Mouse (Mus musculus) midbrain, embryonic 10.5 days (tissue): ENCODE measurements at regions not wholly inside any gene's neighbourhood (a gene's known extent, or its start where the extent isn't known, plus 50 kb on each side); places are given as distances from the start of the nearest gene placed in this dataset.
A peak's percentile ranks its signal among the peaks of the same experiment; 100 is the strongest.

ENCODE experiments used
- DNase-seq: peaks from one replicate; pipeline ENCODE4 v3.0.0-alpha.2; 2017; ENCODE audit warnings: low spot score
- H3K27ac ChIP-seq: fragments of 300-500 bp; sonication (generic); replicated peaks from 2 replicates; pipeline ENCODE4 v1.5.1; 2016; ENCODE audit warnings: mild to moderate bottlenecking
- H3K27me3 ChIP-seq: fragments of 300-500 bp; sonication (generic); 2 replicates; pipeline ENCODE4 v1.6.1; 2016; ENCODE audit warnings: low read depth, mild to moderate bottlenecking; ENCODE audit not compliant: poor library complexity, severe bottlenecking
- H3K36me3 ChIP-seq: fragments of 300-500 bp; sonication (generic); 2 replicates; pipeline ENCODE4 v1.6.1; 2016; ENCODE audit warnings: mild to moderate bottlenecking, moderate library complexity
- H3K4me1 ChIP-seq: fragments of 300-500 bp; sonication (generic); 2 replicates; pipeline ENCODE4 v1.6.1; 2016
- H3K4me3 ChIP-seq: fragments of 300-500 bp; sonication (generic); 2 replicates; pipeline ENCODE4 v1.5.1; 2016; ENCODE audit warnings: mild to moderate bottlenecking, moderate library complexity
- H3K9me3 ChIP-seq: fragments of 300-500 bp; sonication (generic); replicated peaks from 2 replicates; pipeline ENCODE4 v1.6.1; 2016; ENCODE audit warnings: mild to moderate bottlenecking
- whole genome bisulfite sequencing: fragments of 180-500 bp; shearing (Covaris S2); methylation state at CpG from one replicate; pipeline ENCODE4 v1.1.7; 2016; 5-methylcytosine and 5-hydroxymethylcytosine counted together

DNA sequence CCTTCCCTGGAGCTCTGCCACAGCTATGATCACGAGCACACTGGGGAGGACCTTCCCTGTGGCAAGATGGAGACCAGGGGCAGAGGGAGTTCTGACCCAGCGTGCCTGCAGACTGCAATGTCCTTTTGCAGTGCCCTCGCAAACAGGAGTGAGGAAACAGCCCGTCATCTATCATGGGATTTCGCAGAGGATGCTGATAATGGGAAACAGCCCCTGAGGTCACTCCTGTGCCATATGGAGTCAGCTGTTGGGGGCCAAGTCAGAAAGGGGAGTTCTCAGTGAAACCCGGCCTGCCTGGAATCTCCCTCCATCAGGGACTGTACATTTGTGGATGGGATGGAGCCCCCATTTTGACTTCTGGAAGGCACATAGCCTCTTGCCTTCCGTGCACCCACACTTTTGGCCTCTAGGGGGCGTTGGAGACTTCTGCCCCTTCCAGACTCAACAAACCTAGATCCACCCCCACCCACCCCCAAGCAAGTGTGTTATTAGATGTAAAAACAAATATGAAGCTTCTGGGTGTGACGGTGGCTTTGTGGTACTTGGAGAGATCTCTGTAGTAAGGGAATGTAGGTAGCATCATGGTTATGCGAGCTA lies 98.1 kb downstream of the Kdr start:
- Histone ChIP-seq H3K27me3 (no peaks in the 10 kb centered on the region), H3K9me3 (0 out of 2 replicates have a peak, but pooled peaks cover 5% of the 10 kb centered on the region), H3K27ac (no peak overlapping the region), H3K36me3 (no peaks in the 10 kb centered on the region), H3K4me3 (no peak overlapping the region), H3K4me1 (peaks cover 4% of the 10 kb centered on the region; the same call in 1 of the 2 replicates)
- DNase-seq = no peak
- WGBS = 74% methylated on average over 10 of the region's 10 CpGs

DNA sequence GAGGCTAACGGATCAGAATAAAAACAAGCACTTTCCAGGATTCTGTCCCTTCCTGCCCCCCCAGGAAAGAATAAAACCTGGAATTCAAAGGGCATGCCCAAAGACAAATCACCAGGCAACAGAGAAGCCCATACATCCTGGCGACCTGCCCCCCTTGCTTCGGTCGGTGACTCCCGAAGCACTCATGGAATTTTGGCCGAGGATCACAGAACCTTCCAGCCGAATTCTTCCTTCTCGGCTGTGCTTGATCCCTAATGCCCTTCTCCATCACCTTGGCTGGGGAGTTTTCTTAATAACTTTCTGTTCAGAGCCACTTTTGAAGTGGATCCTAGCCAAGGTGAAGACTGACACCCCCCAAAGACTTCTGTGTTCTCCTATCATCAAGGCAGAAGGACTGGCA lies 99.9 kb downstream of the Kdr start:
- WGBS = 86% methylated on average over 8 of the region's 8 CpGs
- H3K4me1 ChIP-seq = peaks cover 4% of the 10 kb centered on the region; the same call in 1 of the 2 replicates
- H3K27ac ChIP-seq = no peak overlapping the region
- H3K4me3 ChIP-seq = no peak overlapping the region
- 0 out of 2 replicates have a peak, but pooled peaks cover 5% of the 10 kb centered on the region for H3K9me3 ChIP-seq
- no peak for DNase-seq
- H3K36me3 ChIP-seq = no peaks in the 10 kb centered on the region
- no peaks in the 10 kb centered on the region for H3K27me3 ChIP-seq

DNA sequence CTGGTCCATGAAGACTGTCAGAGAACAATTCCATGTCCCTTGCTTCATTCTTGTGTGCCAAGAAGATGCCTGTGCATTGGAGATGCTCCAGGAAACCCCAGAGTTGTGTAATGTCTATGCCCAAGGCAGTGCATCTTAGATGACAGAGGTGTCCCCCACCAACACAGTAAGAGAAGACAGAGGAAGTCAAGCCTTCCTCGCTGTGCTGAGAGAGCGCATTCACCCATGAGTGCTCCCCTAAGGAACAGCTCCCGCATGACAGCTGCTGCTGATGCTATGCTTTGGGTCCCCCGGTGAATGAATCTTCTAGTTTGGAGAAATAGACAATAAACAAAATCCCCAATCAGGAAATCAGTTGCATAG lies 100.7 kb downstream of the Kdr start:
- no peaks in the 10 kb centered on the region for H3K27me3 ChIP-seq
- H3K4me3 ChIP-seq = no peak overlapping the region
- DNase-seq = no peak
- peaks cover 4% of the 10 kb centered on the region; the same call in 1 of the 2 replicates for H3K4me1 ChIP-seq
- no peaks in the 10 kb centered on the region for H3K36me3 ChIP-seq
- H3K27ac ChIP-seq = no peak overlapping the region
- H3K9me3 ChIP-seq = 0 out of 2 replicates have a peak, but pooled peaks cover 5% of the 10 kb centered on the region
- WGBS = 78% methylated on average over 4 of the region's 4 CpGs

GRCm38 (mm10) chr5:75876871-75877608 lies 101.2 kb downstream of the Kdr start:
- H3K27me3 ChIP-seq = no peaks in the 10 kb centered on the region
- 73% methylated on average over 9 of the region's 9 CpGs for WGBS
- DNase-seq = no peak

GRCm38 (mm10) chr5:75871120-75871519 lies 107.1 kb downstream of the Kdr start:
- 31% methylated on average over 8 of the region's 8 CpGs for WGBS
- no peaks in the 10 kb centered on the region for H3K27me3 ChIP-seq
- peak; percentile 76 for DNase-seq

More at GRCm38 (mm10) chr5:75876871-75877608, 101.2 kb downstream of the Kdr start:
- H3K4me1 ChIP-seq = peaks cover 4% of the 10 kb centered on the region; the same call in 1 of the 2 replicates
- H3K4me3 ChIP-seq = no peak overlapping the region
- H3K36me3 ChIP-seq = no peaks in the 10 kb centered on the region
- no peak overlapping the region for H3K27ac ChIP-seq
- 0 out of 2 replicates have a peak, but pooled peaks cover 5% of the 10 kb centered on the region for H3K9me3 ChIP-seq

DNA sequence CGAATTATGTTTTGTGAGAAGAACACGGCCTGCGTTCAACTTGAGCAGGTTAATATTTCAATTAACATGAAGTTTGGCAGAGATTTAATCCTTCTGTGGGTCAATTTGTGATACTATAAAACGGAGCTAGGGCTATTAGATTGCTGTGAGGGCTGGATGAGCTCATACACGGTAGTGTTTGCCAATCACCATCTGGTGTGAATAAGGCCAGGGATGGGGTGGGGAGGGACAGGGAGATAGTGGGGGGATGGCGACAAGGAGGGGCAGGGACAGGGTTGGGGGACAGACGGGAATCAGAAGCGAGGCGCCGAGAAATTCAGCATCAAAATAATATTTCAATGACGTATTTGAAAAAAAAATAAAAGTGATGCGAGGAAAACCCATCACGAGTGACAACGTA lies 107.6 kb downstream of the Kdr start:
- peaks cover 15% of the 10 kb centered on the region; the same call in 1 of the 2 replicates for H3K9me3 ChIP-seq
- H3K27me3 ChIP-seq = no peaks in the 10 kb centered on the region
- H3K36me3 ChIP-seq = no peaks in the 10 kb centered on the region
- 86% methylated on average over 14 of the region's 14 CpGs for WGBS
- H3K27ac ChIP-seq = no peak overlapping the region; the same call in 1 of the 2 replicates
- H3K4me1 ChIP-seq = peaks cover 19% of the 10 kb centered on the region
- no peak overlapping the region for H3K4me3 ChIP-seq
- no peak for DNase-seq

More at GRCm38 (mm10) chr5:75871120-75871519, 107.1 kb downstream of the Kdr start:
- Histone ChIP-seq H3K4me1 (peaks cover 19% of the 10 kb centered on the region), H3K4me3 (no peak overlapping the region), H3K27ac (no peak overlapping the region; the same call in 1 of the 2 replicates), H3K36me3 (no peaks in the 10 kb centered on the region), H3K9me3 (peaks cover 10% of the 10 kb centered on the region; the same call in 1 of the 2 replicates)

DNA sequence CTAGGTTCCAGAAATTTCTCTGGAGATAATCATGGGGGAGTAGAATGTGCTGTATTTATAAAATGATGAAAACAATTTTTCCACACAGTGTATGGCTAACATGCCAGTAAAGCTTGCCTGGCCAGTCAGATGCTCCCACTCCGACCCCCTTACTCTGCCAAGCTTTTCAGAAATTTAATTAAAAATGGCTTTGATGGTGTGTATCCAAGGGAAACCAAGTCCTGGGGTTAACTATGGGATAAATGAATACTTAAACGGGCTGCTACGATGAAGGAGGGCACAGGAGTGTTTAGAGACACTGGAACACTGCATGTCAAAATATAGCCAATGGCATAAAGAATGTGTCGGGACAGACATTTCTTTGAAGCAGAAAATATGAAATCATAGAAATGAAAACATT lies 108.7 kb downstream of the Kdr start:
- H3K4me1 ChIP-seq = peaks cover 19% of the 10 kb centered on the region
- H3K27me3 ChIP-seq = no peaks in the 10 kb centered on the region
- H3K9me3 ChIP-seq = peaks cover 24% of the 10 kb centered on the region
- H3K36me3 ChIP-seq = no peaks in the 10 kb centered on the region
- DNase-seq = no peak
- 32% methylated on average over 4 of the region's 4 CpGs for WGBS
- H3K27ac ChIP-seq = peak overlapping the region; percentile 38; the same call in 1 of the 2 replicates
- no peak overlapping the region for H3K4me3 ChIP-seq

- 93% methylated on average over 6 of the region's 6 CpGs for WGBS
- H3K27ac ChIP-seq = no peak overlapping the region
- no peak overlapping the region for H3K4me3 ChIP-seq
- peaks cover 40% of the 10 kb centered on the region for H3K4me1 ChIP-seq
- H3K36me3 ChIP-seq = no peaks in the 10 kb centered on the region
- DNase-seq = no peak
- peaks cover 27% of the 10 kb centered on the region for H3K27me3 ChIP-seq
- H3K9me3 ChIP-seq = peaks cover 24% of the 10 kb centered on the region
Measured at GRCm38 (mm10) chr5:75865096-75865495, 113.2 kb downstream of the Kdr start.

DNA sequence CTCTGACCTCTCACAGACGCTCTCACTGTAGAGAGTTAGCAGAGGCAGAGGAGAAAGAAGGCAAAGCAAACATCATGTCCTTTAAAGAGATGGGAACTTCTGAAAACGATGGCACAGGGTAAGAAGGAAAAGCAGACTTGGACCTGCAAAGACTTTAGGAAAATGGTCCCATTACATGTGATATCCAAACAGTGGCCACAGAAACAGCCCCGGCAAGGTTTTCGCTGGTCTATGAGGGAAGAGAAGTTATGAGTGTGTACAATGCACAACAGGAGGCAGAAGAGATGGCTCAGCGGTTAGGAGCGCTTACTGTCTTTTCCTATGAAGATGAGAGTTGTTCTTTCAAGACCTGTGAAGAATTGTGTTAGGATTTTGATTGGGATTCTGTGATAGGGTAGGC lies 114.9 kb downstream of the Kdr start:
- DNase-seq = no peak

DNA sequence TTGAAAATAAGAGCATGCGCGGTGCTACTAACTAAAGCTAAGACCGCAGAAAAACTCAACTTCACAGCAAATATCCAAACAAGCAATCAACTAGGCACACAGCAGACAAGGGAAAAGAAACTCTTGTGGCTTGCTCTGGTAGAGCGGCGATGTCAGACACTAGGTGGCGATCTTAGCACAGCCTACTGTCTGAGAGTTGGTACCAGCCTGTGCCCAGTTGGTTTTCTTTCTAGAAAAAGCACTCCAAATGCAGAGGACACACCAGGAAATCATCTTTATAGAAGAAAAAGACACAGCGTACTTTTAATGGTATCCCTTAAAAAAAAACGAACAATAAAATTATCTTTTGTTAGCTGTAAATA lies 115.6 kb downstream of the Kdr start:
- Histone ChIP-seq H3K4me3 (no peak overlapping the region), H3K27ac (no peak overlapping the region), H3K4me1 (peaks cover 26% of the 10 kb centered on the region), H3K27me3 (peaks cover 52% of the 10 kb centered on the region), H3K9me3 (peaks cover 21% of the 10 kb centered on the region), H3K36me3 (no peaks in the 10 kb centered on the region)
- 12% methylated on average over 8 of the region's 8 CpGs for WGBS
- peak; percentile 66 for DNase-seq

More for the DNA sequence above, 114.9 kb downstream of the Kdr start:
- Histone ChIP-seq H3K9me3 (peaks cover 24% of the 10 kb centered on the region), H3K36me3 (no peaks in the 10 kb centered on the region), H3K27ac (no peak overlapping the region), H3K27me3 (peaks cover 45% of the 10 kb centered on the region), H3K4me3 (no peak overlapping the region), H3K4me1 (peaks cover 26% of the 10 kb centered on the region)
- WGBS = 59% methylated on average over 6 of the region's 6 CpGs

DNA sequence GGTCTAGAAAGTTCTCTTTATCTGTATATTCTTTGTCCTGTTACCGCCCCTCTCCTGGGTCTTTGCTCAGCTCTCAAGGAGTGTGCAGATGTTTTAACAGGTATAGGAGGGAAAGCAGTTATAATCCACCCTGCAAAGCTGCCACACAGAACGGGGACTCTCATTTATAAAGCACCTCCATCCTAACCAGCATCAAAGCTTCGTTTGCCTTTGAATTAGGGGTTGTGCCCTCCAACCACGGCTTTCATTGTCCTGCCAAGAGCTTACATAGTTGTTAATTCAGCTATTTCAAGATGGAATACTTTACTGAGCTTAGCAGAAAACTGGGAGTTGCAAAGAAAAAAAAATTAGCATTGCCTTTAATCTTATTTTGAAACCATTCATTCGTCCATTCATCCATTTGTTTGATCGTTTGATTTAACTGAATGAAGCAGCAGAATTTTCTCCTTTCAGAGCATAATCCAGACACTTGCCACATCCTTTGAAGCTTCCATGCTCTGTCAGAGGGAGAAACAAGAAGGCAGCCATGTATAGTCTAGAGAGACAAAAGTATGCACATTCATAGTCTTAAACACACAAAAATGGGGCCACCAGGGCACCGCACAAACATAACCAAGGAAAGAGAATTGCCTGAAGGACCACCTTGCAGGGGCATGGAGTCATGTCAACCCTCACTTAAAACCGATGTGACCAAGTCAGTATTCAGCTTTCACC lies 116.2 kb downstream of the Kdr start:
- Histone ChIP-seq H3K27me3 (peaks cover 57% of the 10 kb centered on the region), H3K27ac (no peak overlapping the region), H3K4me1 (peaks cover 26% of the 10 kb centered on the region), H3K36me3 (no peaks in the 10 kb centered on the region), H3K4me3 (no peak overlapping the region), H3K9me3 (peaks cover 21% of the 10 kb centered on the region)
- WGBS = 24% methylated on average over 8 of the region's 8 CpGs
- DNase-seq = no peak

GRCm38 (mm10) chr5:75859316-75859836 lies 118.9 kb downstream of the Kdr start:
- H3K4me1 ChIP-seq = peaks cover 26% of the 10 kb centered on the region
- DNase-seq = no peak
- no peak overlapping the region for H3K27ac ChIP-seq
- H3K36me3 ChIP-seq = no peaks in the 10 kb centered on the region
- H3K9me3 ChIP-seq = no peaks in the 10 kb centered on the region
- 91% methylated on average over 8 of the region's 8 CpGs for WGBS
- H3K4me3 ChIP-seq = no peak overlapping the region
- peaks cover 84% of the 10 kb centered on the region for H3K27me3 ChIP-seq
